ENCODE assay signal across 7 mouse cellular contexts in genomic region chr12:72760376-72761229, GRCm38 (mm10). TPM values are rescaled to one million over a fixed set of nuclear protein-coding genes. Genes with fewer than 3 reads are reported as not detected.
DNase-seq lines count a peak whose midpoint lies in the region; ATAC-seq lines count a peak whose summit lies in the region.

No protein-coding gene starts in this region.

- intact Hi-C loops in left cerebral cortex, postnatal 10 days (cut with DNase I) = no loop called here

- DNase-seq in adrenal gland, adult 18-20 months (ENCODE audit: low spot score in 2 of 2) = peak; percentile 93 to 95
- DNase-seq in embryo, embryonic 10 days (ENCODE audit: low spot score) = peak; percentile 94
- peak; percentile 97 for DNase-seq in gastrocnemius, postnatal 10 days
- DNase-seq in left cerebral cortex, postnatal 10 days (ENCODE audit: extremely low spot score in 1 of 2, low spot score in 2 of 2) = peak; percentile 89 to 97
- DNase-seq in right cerebral cortex, postnatal 25 days = peak; percentile 93

- ATAC-seq in inflammation-experienced regulatory T-cells, adult 6 months = peak; percentile 81
- ATAC-seq in megakaryocyte-erythroid progenitor cell, adult 5-6 weeks (replicated peaks; ENCODE audit: low FRiP score, low TSS enrichment, poor library complexity, severe bottlenecking) = peak; percentile 70

RNA-seq across cellular contexts. Expression of gene Ppm1a, which starts 3.3 kb away (rescaled TPM):
- total RNA-seq in adrenal gland, adult 18-20 months (2021) = 100 to 1,000 TPM; 235 to 281 TPM
- 100 to 1,000 TPM; 185 to 193 TPM for total RNA-seq in gastrocnemius, postnatal 10 days (2021)
- polyA plus RNA-seq in inflammation-experienced regulatory T-cells, adult 6 months (2017; shearing (Covaris generic)) = 10 to 100 TPM; 22.8 to 32.9 (median 30.0) TPM
- 100 to 1,000 TPM; 265 TPM for total RNA-seq in left cerebral cortex, postnatal 10 days (2021)
- 69.9 and 88.3 TPM in 2 replicates for total RNA-seq in megakaryocyte-erythroid progenitor cell, adult 5-6 weeks (2014; fragmentation: Nextera tagmentation)
- 137 and 152 TPM in 2 replicates for total RNA-seq in megakaryocyte-erythroid progenitor cell, adult 5-6 weeks (2017)

Comparison
In these comparisons a context has a peak if more than half of its experiments do, and no peak if none do; other contexts are left out.
1. Peak in every context shown above with its lines: DNase-seq and ATAC-seq.